Mouse (Mus musculus): ENCODE measurements around the gene Eef1b2.

Gene Eef1b2

DNA sequence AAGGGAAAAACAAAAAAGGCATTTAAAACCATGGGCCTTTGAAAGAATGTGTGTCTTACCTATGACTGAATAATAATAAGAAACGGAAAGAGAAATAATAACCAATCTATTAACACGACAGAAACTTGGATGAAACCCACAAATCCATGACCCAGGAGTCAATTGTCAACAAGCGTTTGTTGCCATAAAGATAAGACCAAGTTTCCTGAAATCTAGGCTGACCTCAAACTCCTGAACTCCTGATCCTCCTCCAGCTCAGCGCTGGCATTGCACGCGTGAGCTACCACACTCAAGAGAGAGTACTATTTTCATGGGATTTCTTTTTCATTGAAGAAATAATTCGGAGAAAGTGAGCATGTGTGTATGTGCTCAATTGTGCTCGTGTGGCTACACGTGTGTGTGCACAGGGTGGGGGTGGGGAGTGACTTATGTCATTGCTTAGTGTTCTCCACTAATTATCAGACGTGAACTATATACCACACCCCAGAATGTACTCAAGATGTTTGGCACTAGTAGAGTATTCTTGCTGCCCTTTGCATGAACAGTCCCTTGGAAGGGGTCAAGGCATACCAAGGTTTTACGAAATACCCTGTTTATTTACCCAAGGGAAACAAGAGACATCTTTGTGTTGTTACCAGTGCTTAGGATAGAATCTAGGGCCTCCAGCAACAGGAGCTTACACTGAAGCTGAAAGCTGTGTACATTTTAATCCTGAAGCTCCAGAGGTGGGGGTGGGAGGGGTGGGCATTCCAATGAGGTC lies 15.9 kb downstream of the Eef1b2 start:
- ATAC-seq (ENCODE audit: low TSS enrichment) = no peak

DNA sequence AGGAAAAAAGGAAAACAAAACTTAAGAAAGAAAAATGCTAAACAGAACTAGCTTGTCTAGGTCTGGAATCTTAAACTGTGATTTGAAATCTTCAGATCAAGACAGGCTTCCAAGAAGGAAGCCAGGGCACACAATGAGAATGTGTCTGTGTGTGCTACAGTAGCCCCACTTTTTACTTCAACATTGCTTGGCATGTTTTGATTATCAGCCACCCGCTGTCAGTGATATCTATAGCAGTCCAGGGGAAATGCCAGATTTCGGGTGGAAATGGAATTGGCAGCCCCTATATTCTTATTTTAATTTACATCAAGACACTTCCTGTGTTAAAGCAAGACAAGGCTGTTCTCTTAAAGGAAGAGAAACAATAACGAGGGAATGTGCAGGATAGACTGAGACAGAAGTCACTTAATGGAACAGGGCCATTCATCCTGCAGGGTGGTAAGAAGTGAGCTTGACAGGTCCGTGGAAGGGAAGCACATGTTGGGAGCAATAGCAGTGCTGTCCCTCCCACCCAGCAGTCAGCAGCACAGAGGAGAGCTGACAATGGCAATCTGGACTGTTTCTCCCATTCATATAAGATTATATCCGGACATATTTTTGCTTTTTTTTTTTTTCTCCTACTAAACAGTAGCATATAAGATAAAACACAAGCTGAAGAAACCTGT lies 19.4 kb downstream of the Eef1b2 start:
- ATAC-seq (ENCODE audit: low TSS enrichment) = no peak

GRCm38 (mm10) chr1:63199387-63199786 lies 22.8 kb downstream of the Eef1b2 start:
- ATAC-seq (ENCODE audit: low TSS enrichment) = peak; percentile 72; the same call in 1 of the 2 replicates

DNA sequence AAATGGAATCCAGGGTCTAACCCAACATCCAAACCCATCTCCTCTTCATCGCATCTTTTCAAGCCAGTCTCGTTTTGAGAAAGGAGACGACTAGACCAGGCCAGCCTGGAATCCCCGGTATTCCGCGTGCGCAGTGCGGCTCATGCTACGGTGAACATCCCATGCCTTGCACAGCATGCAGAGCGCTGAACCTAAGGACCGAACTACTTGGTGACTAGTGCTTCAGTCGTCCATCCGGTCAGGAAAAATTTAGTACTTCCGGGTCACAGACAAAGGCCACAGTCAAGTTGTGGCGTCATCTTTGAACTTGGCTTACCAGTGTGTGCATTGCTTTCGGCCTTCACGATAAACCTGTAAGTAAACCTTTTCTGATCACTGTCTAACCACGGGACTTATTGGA lies 23.7 kb downstream of the Eef1b2 start:
- no peak for ATAC-seq (ENCODE audit: low TSS enrichment)

GRCm38 (mm10) chr1:63201672-63202071 lies 25.0 kb downstream of the Eef1b2 start:
- no peak for ATAC-seq (ENCODE audit: low TSS enrichment)

DNA sequence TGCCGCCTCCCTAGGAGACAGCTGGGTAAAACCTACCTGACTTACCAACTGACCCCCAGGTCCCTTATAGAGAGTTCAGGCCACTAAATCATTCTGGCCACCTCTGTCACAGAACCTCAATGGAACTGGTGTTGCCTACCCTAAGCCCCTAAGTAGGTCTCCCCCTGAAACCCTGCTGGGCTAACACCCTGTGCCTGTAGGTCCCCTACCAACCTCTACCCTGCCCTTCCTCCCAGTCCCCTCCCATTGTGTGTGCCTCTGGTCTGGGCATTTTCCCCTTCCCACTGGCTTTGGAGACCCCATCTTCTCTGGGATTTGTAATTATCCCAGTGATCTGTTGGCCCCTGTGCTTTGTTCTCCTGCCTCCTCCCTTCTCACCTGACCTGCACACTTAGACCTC lies 26.8 kb downstream of the Eef1b2 start:
- ATAC-seq (ENCODE audit: low TSS enrichment) = no peak

GRCm38 (mm10) chr1:63203950-63204659 lies 27.5 kb downstream of the Eef1b2 start:
- peak; percentile 89 for ATAC-seq (ENCODE audit: low TSS enrichment)

DNA sequence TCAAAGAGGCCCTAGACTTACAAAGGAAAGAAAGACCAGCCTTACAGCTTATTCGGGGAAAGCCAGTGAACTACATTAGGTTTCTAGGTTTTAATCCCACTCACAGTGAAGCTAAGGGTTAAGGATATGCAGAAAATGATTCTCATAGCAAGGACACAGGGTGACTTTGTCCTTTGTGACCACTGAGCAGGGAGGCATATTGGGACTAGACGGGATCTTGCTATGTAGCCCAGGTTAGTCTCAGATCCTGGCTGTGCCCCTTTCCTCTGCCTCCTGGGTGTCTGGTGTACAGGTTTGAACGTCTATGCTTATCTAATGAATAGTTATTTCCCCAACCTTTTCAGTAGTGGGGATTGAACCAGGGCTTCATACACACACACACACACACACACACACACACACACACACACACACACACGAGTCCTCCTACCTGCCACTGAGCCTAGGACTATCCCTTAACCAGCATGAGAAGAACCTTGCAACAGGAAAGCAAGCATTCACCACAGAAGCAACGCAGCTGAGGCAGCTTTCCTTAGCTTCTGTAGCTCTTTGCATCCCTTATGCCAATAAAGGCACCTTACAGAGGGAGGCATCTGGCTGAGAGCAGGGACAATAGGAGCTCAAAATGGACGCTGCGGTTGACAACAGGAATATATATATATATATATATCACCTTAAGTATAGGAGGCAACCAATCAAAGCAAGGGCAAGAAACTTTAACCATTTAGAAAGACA lies 28.2 kb downstream of the Eef1b2 start:
- no peak for ATAC-seq (ENCODE audit: low TSS enrichment)

DNA sequence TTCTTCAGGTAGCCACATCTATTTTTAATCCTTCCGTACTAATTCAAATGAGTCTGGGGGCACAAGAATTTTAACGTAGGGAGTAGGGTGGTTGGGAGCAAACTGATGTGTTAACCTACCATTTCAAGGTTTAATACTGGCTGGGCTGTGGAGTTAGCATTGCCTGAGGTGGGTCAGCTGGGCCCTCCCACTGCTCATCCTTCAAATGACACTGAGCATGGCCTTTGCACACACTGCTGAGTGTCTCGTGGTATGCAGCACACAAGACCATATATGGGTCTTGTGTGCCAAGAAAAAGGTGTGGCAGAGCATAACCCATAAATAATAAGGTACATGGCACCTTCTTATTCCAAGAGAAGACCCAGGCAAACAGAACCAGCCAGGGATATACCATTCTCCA lies 31.0 kb downstream of the Eef1b2 start:
- no peak for ATAC-seq (ENCODE audit: low TSS enrichment)

- ATAC-seq (ENCODE audit: low TSS enrichment) = no peak
Measured at GRCm38 (mm10) chr1:63209861-63210529, 33.4 kb downstream of the Eef1b2 start.

DNA sequence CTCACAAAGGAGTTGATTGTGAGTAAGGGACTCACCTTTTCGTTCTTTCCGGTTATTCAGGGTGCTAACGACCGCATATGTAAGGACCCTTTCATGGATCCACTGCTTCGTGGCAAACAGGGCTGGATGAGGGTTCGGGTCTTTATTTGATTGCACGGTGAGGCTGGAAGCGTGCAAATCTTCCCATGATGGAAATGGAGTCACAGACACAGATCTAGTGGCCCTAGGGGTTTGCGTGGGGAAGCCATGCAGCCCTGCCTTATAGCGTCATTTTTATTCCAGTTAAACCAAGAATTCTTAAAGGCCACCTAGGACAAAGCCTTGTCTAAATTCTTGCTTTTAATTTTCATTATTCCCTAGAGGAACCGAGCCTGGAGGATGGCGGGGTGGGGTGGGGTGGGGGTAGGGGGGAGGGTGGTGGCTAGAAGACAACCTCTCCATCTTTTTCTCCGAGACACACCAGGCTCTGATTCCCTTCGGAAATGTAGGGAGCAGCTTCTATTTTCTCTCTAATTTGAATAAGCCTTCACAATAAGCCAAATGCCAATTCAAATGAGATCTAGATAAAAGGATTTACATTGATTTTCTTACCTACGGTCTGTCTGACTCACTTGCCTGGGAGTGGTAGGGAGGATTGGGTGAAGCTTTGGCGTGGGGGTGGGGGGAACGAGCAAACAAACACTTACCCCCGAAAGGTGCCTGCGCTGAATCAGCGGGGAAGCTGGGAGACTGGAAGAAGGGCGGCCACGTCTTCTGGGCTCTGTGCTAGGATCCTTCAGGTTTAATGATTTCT lies 37.0 kb downstream of the Eef1b2 start:
- ATAC-seq (ENCODE audit: low TSS enrichment) = peak; percentile 81

- no peak for ATAC-seq (ENCODE audit: low TSS enrichment)
Measured at GRCm38 (mm10) chr1:63214271-63214558, 37.6 kb downstream of the Eef1b2 start, which contains the start of gene Gpr1. Gene Gpr1 (minus strand): TSS chr1:63214543.

- ATAC-seq (ENCODE audit: low TSS enrichment) = no peak
Measured at GRCm38 (mm10) chr1:63214631-63215030, 38.0 kb downstream of the Eef1b2 start.

GRCm38 (mm10) chr1:63219277-63219676 lies 42.7 kb downstream of the Eef1b2 start:
- no peak for ATAC-seq (ENCODE audit: low TSS enrichment)

GRCm38 (mm10) chr1:63225009-63225408 lies 48.4 kb downstream of the Eef1b2 start:
- ATAC-seq (ENCODE audit: low TSS enrichment) = no peak

GRCm38 (mm10) chr1:63225890-63226289 lies 49.3 kb downstream of the Eef1b2 start:
- ATAC-seq (ENCODE audit: low TSS enrichment) = no peak

- ATAC-seq (ENCODE audit: low TSS enrichment) = no peak
Measured at GRCm38 (mm10) chr1:63227241-63227640, 50.6 kb downstream of the Eef1b2 start.
